ENCODE assay signal across 23 mouse cellular contexts in the genomic region with DNA sequence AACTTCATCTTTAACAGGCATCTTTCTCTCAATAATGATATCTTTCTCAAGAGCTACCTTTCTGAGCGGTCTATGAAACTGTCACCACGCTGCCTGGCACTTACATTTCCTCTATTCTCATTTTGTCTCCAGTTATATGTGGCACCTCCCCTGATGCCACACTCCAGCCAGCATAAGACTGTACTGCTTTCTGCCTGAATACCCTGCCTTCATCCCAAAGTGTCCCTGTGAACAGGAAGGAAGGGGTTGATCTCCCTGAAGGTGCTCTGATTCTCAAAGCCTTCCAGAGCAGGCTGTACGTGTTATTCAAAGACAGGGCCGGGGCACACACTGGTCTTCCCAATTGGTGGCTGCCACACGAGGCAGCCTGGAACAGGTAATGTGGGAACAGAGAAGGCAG. TPM values are rescaled to one million over a fixed set of nuclear protein-coding genes. Genes with fewer than 3 reads are reported as not detected.
"Had no signal": no experiment of that assay in that cellular context is flagged by ENCODE, and none has a peak within 500 bp of the region (broad histone marks: within the 10 kb centered on the region; RNA-seq: fewer than 3 reads in every experiment).

No protein-coding gene starts in this region.

- H3K4me1 ChIP-seq: neural tube, embryonic 13.5 days; neural tube, embryonic 15.5 days; stomach, embryonic 15.5 days had no signal

- H3K27ac ChIP-seq: neural tube, embryonic 13.5 days; neural tube, embryonic 15.5 days; stomach, embryonic 15.5 days; stomach, postnatal 0 days had no signal

- H3K4me2 ChIP-seq: neural tube, embryonic 13.5 days; neural tube, embryonic 15.5 days; stomach, embryonic 15.5 days had no signal

- H3K9me3 ChIP-seq: neural tube, embryonic 13.5 days; neural tube, embryonic 15.5 days; stomach, embryonic 15.5 days had no signal

- H3K4me3 ChIP-seq: neural tube, embryonic 13.5 days; neural tube, embryonic 15.5 days; stomach, embryonic 15.5 days had no signal

- H3K36me3 ChIP-seq: neural tube, embryonic 13.5 days; neural tube, embryonic 15.5 days; stomach, embryonic 15.5 days had no signal

- H3K9ac ChIP-seq: neural tube, embryonic 13.5 days; neural tube, embryonic 15.5 days; stomach, embryonic 15.5 days had no signal

- H3K27me3 ChIP-seq: neural tube, embryonic 13.5 days; neural tube, embryonic 15.5 days; stomach, embryonic 15.5 days had no signal

- DNase-seq: retina, postnatal 1 day; right cerebral cortex, adult 18-20 months; right cerebral cortex, postnatal 14 days; right cerebral cortex, postnatal 25 days; right cerebral cortex, postnatal 4 days; spleen, adult 18-20 months; thymus, adult 18-20 months; thymus, adult 2 months; thymus, postnatal 14 days; thymus, postnatal 25 days; thymus, postnatal 36 days; thymus, postnatal 4 days had no signal

RNA-seq across cellular contexts. Expression of a gene that starts 12.1 kb away (rescaled TPM):
- total RNA-seq: neutrophil, adult 5-6 weeks had no signal
- polyA plus RNA-seq: neural tube, embryonic 13.5 days; neural tube, embryonic 14.5 days; neural tube, embryonic 15.5 days; small intestine, adult 2 months; spleen, adult 2 months; stomach, embryonic 14.5 days; stomach, embryonic 15.5 days; stomach, embryonic 16.5 days; stomach, postnatal 0 days; thymus, adult 2 months; thymus, postnatal 0 days had no signal
